Mouse (Mus musculus) E14TG2a.4 (cell line): ENCODE measurements around the gene Rbl1.

Source experiments
- H3K27me3 ChIP-seq: 2 replicates; pipeline ENCODE4 v1.6.1; 2014; ENCODE audit warnings: low read length, control low read depth; ENCODE audit not compliant: insufficient read depth
- H3K36me3 ChIP-seq: 2 replicates; pipeline ENCODE4 v1.6.1; 2014; ENCODE audit warnings: low read length, control low read depth; ENCODE audit not compliant: insufficient read depth
- H3K4me1 ChIP-seq: replicated peaks from 2 replicates; pipeline ENCODE4 v1.6.1; 2014; ENCODE audit warnings: low read depth, low read length, control low read depth
- H3K4me3 ChIP-seq: replicated peaks from 2 replicates; pipeline ENCODE4 v1.5.1; 2014; ENCODE audit warnings: mild to moderate bottlenecking, low read length
- H3K9me3 ChIP-seq: 2 replicates; pipeline ENCODE4 v1.6.1; 2014; ENCODE audit warnings: low read length, control low read depth
- CTCF ChIP-seq: conservative IDR thresholded peaks from 2 replicates; pipeline ENCODE4 v1.5.1; 2014; ENCODE audit warnings: low read length
- NANOG ChIP-seq: IDR thresholded peaks from 2 replicates; pipeline ENCODE4 v1.6.1; 2014; ENCODE audit warnings: borderline replicate concordance, low read length, mixed read lengths
- POU5F1 ChIP-seq: IDR thresholded peaks from 2 replicates; pipeline ENCODE4 v1.6.1; 2014; ENCODE audit warnings: low read length, borderline replicate concordance

Gene Rbl1

DNA sequence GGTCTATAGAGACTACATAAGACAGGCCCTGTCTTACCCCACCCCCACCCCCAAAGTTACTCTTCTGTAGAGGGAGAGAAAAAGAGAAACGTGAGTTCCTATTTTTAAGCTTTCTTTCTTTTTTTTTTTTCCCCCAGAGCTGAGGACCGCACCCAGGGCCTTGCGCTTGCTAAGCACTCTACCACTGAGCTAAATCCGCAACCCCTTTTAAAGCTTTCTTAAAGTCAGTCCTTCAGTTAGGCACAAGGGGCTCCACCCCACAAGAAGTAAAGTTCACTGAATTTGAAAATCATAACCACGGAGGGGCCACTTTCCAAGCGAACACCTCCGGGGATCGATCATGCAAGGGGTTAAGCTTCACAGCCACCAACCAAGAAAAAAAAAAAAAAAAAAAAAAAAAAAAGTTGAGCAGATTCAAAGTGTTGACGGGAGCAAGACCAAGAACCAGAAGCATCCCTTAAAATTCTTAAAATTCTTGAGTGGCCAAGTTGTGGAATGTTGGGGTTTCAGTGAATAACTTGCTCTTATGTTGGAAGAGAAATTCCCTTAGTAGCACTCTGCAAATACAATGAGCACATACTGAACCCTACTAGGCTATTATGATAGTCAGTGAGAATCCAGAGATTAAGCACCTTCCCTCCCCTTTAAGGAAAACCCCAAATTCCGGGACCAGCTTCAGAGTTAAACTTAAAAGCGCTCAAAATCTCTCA is 70.4 kb downstream of the Rbl1 start:
- Histone ChIP-seq H3K36me3 (peaks cover 2% of the 10 kb centered on the region; the same call in 1 of the 2 replicates), H3K27me3 (peaks cover 6% of the 10 kb centered on the region; the same call in 1 of the 2 replicates), H3K9me3 (no peaks in the 10 kb centered on the region), H3K4me3 (peak overlapping the region; percentile 90), H3K4me1 (peaks cover 19% of the 10 kb centered on the region)
- TF ChIP-seq POU5F1 (no peak), CTCF (no peak), NANOG (no peak)

- H3K4me1 ChIP-seq: peaks cover 19% of the 10 kb centered on the region
- H3K4me3 ChIP-seq: no peak overlapping the region
- H3K36me3 ChIP-seq: peaks cover 9% of the 10 kb centered on the region; the same call in 1 of the 2 replicates
- peaks cover 6% of the 10 kb centered on the region; the same call in 1 of the 2 replicates for H3K27me3 ChIP-seq
- no peaks in the 10 kb centered on the region for H3K9me3 ChIP-seq
- TF ChIP-seq CTCF: no peak
- no peak for TF ChIP-seq POU5F1
Observed at GRCm38 (mm10) chr2:157132686-157133540, 71.4 kb downstream of the Rbl1 start.

- TF ChIP-seq POU5F1 (no peak), CTCF (no peak), NANOG (no peak)
- Histone ChIP-seq H3K36me3 (peaks cover 14% of the 10 kb centered on the region), H3K9me3 (no peaks in the 10 kb centered on the region), H3K4me1 (peaks cover 19% of the 10 kb centered on the region), H3K4me3 (no peak overlapping the region), H3K27me3 (peaks cover 6% of the 10 kb centered on the region; the same call in 1 of the 2 replicates)
Observed at GRCm38 (mm10) chr2:157132086-157132485, 72.2 kb downstream of the Rbl1 start.

DNA sequence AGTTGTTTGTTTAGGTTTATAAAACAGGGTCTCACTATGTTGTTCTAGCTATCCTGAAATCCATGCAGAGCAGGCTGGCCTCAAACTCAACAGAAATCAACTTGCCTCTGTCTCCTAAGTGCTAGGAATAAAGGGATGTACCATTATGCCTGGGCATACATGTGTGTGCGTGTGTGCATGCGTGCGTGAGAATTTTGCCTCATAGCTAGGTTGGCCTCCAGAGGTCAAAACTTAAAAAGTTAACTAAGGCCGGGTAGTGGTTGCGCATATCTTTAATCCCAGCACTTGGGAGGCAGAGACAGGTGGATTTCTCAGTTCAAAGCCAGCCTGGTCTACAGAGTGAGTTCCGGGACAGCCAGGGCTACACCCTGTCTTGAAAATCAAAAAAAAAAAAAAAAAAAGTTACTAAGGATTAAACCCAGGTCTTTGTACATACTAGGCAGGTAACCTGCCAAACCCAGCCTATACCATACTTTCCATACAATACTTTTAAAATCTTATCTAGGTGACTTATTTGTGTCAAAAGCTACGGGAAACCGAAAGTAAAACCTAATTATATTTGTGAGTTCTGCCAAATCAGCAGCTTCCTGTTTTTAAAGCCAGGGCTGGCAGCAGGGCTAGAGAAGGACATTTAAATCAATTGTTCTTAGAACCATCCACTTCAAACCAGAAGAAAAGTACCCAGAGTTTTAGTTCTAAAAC is 73.4 kb downstream of the Rbl1 start:
- no peak for TF ChIP-seq POU5F1
- TF ChIP-seq CTCF: no peak
- no peak for TF ChIP-seq NANOG
- Histone ChIP-seq H3K4me1 (peaks cover 17% of the 10 kb centered on the region), H3K36me3 (peaks cover 24% of the 10 kb centered on the region), H3K9me3 (no peaks in the 10 kb centered on the region), H3K4me3 (no peak overlapping the region), H3K27me3 (peaks cover 6% of the 10 kb centered on the region; the same call in 1 of the 2 replicates)

GRCm38 (mm10) chr2:157129601-157130164 is 74.7 kb downstream of the Rbl1 start:
- H3K4me1 ChIP-seq: peaks cover 10% of the 10 kb centered on the region
- H3K4me3 ChIP-seq: no peak overlapping the region
- H3K9me3 ChIP-seq: no peaks in the 10 kb centered on the region
- H3K36me3 ChIP-seq: peaks cover 35% of the 10 kb centered on the region
- no peak for TF ChIP-seq NANOG
- no peak for TF ChIP-seq CTCF
- no peak for TF ChIP-seq POU5F1
- peaks cover 6% of the 10 kb centered on the region; the same call in 1 of the 2 replicates for H3K27me3 ChIP-seq

- Histone ChIP-seq H3K9me3 (no peaks in the 10 kb centered on the region), H3K4me3 (no peak overlapping the region), H3K4me1 (peaks cover 6% of the 10 kb centered on the region), H3K27me3 (peaks cover 1% of the 10 kb centered on the region; the same call in 1 of the 2 replicates), H3K36me3 (peaks cover 36% of the 10 kb centered on the region)
- TF ChIP-seq POU5F1: no peak
- no peak for TF ChIP-seq NANOG
- no peak for TF ChIP-seq CTCF
Observed at GRCm38 (mm10) chr2:157129096-157129495, 75.2 kb downstream of the Rbl1 start.

GRCm38 (mm10) chr2:157128072-157128471 is 76.3 kb downstream of the Rbl1 start:
- TF ChIP-seq CTCF (no peak), POU5F1 (no peak), NANOG (no peak)
- H3K36me3 ChIP-seq: peaks cover 36% of the 10 kb centered on the region

DNA sequence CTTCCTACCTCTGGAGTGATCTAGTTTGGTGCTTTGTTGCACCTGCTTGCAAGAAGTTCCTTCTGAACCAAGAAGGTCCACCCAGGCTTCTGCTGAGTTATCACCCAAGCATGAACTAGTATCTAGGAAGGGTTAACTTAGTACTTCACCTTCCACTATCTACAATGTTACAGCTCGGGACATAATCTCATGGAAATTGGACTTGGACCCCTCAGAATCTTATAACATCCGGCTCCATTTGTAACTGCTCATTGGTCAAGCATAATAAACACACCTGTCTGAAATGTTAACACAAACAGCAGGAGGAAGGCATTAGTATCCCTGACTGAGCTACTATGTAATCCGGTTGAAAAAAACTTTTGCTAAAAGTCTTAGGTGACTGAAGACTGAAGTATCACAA is 77.0 kb downstream of the Rbl1 start:
- Histone ChIP-seq H3K4me1 (no peaks in the 10 kb centered on the region), H3K27me3 (no peaks in the 10 kb centered on the region), H3K36me3 (peaks cover 37% of the 10 kb centered on the region), H3K9me3 (no peaks in the 10 kb centered on the region), H3K4me3 (no peak overlapping the region)
- TF ChIP-seq CTCF (no peak), POU5F1 (no peak), NANOG (no peak)

More at GRCm38 (mm10) chr2:157128072-157128471, 76.3 kb downstream of the Rbl1 start:
- no peak overlapping the region for H3K4me3 ChIP-seq
- H3K4me1 ChIP-seq: no peaks in the 10 kb centered on the region; the same call in 1 of the 2 replicates
- no peaks in the 10 kb centered on the region for H3K27me3 ChIP-seq
- no peaks in the 10 kb centered on the region for H3K9me3 ChIP-seq
